Mouse (Mus musculus) ES-Bruce4 (cell line): ENCODE measurements at regions not wholly inside any gene's neighbourhood (a gene's known extent, or its start where the extent isn't known, plus 50 kb on each side); places are given as distances from the start of the nearest gene placed in this dataset.

Experiments used
- H3K27ac ChIP-seq: 2 replicates; pipeline ENCODE4 v1.5.1; 2012; ENCODE audit warnings: low read length, inconsistent platforms; ENCODE audit not compliant: insufficient read depth
- H3K27me3 ChIP-seq: 2 replicates; pipeline ENCODE4 v1.6.1; 2012; ENCODE audit warnings: mild to moderate bottlenecking, low read length, inconsistent platforms; ENCODE audit not compliant: control insufficient read depth, poor library complexity, insufficient read depth, severe bottlenecking
- H3K36me3 ChIP-seq: 2 replicates; pipeline ENCODE4 v1.6.1; 2012; ENCODE audit warnings: inconsistent platforms, mild to moderate bottlenecking, low read length, moderate library complexity; ENCODE audit not compliant: control insufficient read depth, poor library complexity, insufficient read depth, severe bottlenecking
- H3K4me1 ChIP-seq: one replicate; pipeline ENCODE4 v1.8.1; 2011; ENCODE audit warnings: low read length; ENCODE audit not compliant: control insufficient read depth, insufficient read depth
- H3K4me3 ChIP-seq: 2 replicates; pipeline ENCODE4 v1.5.1; 2011; ENCODE audit warnings: low read depth, mild to moderate bottlenecking, low read length
- H3K9ac ChIP-seq: 2 replicates; pipeline ENCODE4 v1.6.1; 2012; ENCODE audit warnings: low read depth, mild to moderate bottlenecking, inconsistent platforms; ENCODE audit not compliant: poor library complexity, severe bottlenecking
- H3K9me3 ChIP-seq: replicated peaks from 2 replicates; pipeline ENCODE4 v1.6.1; 2012; ENCODE audit warnings: mild to moderate bottlenecking, low read length, inconsistent platforms; ENCODE audit not compliant: control insufficient read depth, poor library complexity, insufficient read depth, severe bottlenecking
- CTCF ChIP-seq: IDR thresholded peaks from one replicate; pipeline ENCODE4 v1.8.1; 2011; ENCODE audit warnings: low read depth, low read length
- EP300 ChIP-seq: IDR thresholded peaks from 2 replicates; pipeline ENCODE4 v1.6.1; 2011; ENCODE audit warnings: low read depth, low read length; ENCODE audit not compliant: insufficient read depth
- POLR2A ChIP-seq: IDR thresholded peaks from one replicate; pipeline ENCODE4 v1.8.1; 2011; ENCODE audit warnings: low read length; ENCODE audit not compliant: insufficient read depth

DNA sequence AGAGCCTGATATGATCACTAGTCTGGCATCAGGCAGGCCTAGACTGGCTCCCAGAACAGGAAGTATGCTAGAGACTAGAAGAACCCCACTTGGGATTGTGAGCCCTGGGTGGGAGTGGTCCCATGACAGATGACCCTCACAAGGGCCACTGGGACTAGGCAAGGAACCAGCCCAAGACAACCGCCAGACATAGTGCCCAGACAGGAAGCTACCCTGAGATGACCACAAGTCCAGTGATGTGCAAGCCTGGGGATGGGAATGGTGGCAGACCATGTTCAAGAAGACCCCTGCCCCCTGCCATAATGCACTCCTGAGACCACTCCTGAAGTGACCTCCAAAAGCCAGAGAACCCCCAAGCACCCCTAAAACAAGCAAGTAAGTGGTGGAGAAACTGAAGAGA, 304.9 kb downstream of the Epm2a start:
- TF ChIP-seq POLR2A (no peak), CTCF (no peak), EP300 (no peak)
- no peaks in the 10 kb centered on the region for H3K9me3 ChIP-seq
- no peaks in the 10 kb centered on the region for H3K36me3 ChIP-seq
- H3K4me3 ChIP-seq, result no peak overlapping the region
- no peaks in the 10 kb centered on the region for H3K4me1 ChIP-seq
- no peak overlapping the region for H3K9ac ChIP-seq
- H3K27ac ChIP-seq, result no peak overlapping the region
- H3K27me3 ChIP-seq, result no peaks in the 10 kb centered on the region

- TF ChIP-seq EP300 (no peak), CTCF (no peak), POLR2A (no peak)
- H3K27me3 ChIP-seq, result no peaks in the 10 kb centered on the region
- H3K36me3 ChIP-seq, result no peaks in the 10 kb centered on the region
- no peaks in the 10 kb centered on the region for H3K9me3 ChIP-seq
- H3K27ac ChIP-seq, result no peak overlapping the region
- no peak overlapping the region for H3K9ac ChIP-seq
- H3K4me3 ChIP-seq, result no peak overlapping the region
- H3K4me1 ChIP-seq, result no peaks in the 10 kb centered on the region
Measured at GRCm38 (mm10) chr10:11660056-11660770, 317.0 kb downstream of the Epm2a start.

DNA sequence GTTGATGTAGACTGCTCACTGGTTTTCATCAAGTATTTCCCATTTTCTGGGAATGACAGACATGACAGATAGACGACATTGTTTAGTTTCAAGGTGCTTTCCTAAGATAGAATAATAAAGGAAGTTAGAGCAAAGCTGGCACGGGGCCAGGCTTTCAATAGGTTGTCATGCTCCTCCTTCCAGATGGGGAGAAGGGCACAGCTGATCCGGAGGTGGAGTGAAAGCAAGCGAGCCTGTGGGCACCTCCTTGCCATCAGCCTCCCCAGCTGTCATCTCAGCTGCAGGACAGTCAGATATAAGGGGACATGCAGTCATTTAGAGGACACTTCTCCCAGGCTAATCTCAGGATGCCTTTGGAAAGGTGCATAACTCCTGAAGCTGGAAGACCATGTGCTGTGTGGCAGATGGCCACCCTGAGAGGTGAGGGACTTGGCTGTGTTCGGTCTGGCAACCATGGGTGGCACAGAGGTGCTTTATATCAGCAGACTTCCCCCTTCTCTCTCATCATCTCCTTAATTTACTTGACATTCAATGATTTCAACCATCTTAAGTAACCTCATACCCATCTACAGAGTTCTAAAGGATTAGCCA, 318.6 kb downstream of the Epm2a start:
- TF ChIP-seq EP300 (no peak), POLR2A (no peak), CTCF (no peak)
- H3K36me3 ChIP-seq, result no peaks in the 10 kb centered on the region
- H3K4me1 ChIP-seq, result no peaks in the 10 kb centered on the region
- no peak overlapping the region for H3K27ac ChIP-seq
- H3K27me3 ChIP-seq, result no peaks in the 10 kb centered on the region
- no peak overlapping the region for H3K4me3 ChIP-seq
- H3K9me3 ChIP-seq, result no peaks in the 10 kb centered on the region
- no peak overlapping the region for H3K9ac ChIP-seq

- TF ChIP-seq EP300, result no peak
- TF ChIP-seq CTCF, result no peak
- no peak for TF ChIP-seq POLR2A
Measured at GRCm38 (mm10) chr10:11709742-11710141, 366.5 kb downstream of the Epm2a start.

GRCm38 (mm10) chr10:11724775-11725174, 381.6 kb downstream of the Epm2a start:
- H3K27ac ChIP-seq, result no peak overlapping the region
- TF ChIP-seq POLR2A (no peak), CTCF (no peak), EP300 (no peak)

More at GRCm38 (mm10) chr10:11709742-11710141, 366.5 kb downstream of the Epm2a start:
- no peaks in the 10 kb centered on the region for H3K9me3 ChIP-seq
- no peaks in the 10 kb centered on the region for H3K4me1 ChIP-seq
- no peak overlapping the region for H3K27ac ChIP-seq
- no peak overlapping the region for H3K9ac ChIP-seq
- no peaks in the 10 kb centered on the region for H3K27me3 ChIP-seq
- H3K4me3 ChIP-seq, result no peak overlapping the region
- no peaks in the 10 kb centered on the region for H3K36me3 ChIP-seq

GRCm38 (mm10) chr10:11729536-11729935, 386.3 kb downstream of the Epm2a start:
- no peaks in the 10 kb centered on the region for H3K9me3 ChIP-seq
- H3K9ac ChIP-seq, result no peak overlapping the region
- TF ChIP-seq EP300 (no peak), CTCF (no peak), POLR2A (no peak)
- no peaks in the 10 kb centered on the region for H3K27me3 ChIP-seq
- H3K27ac ChIP-seq, result no peak overlapping the region
- no peak overlapping the region for H3K4me3 ChIP-seq
- H3K36me3 ChIP-seq, result no peaks in the 10 kb centered on the region
- no peaks in the 10 kb centered on the region for H3K4me1 ChIP-seq

More at GRCm38 (mm10) chr10:11724775-11725174, 381.6 kb downstream of the Epm2a start:
- H3K36me3 ChIP-seq, result no peaks in the 10 kb centered on the region
- no peak overlapping the region for H3K4me3 ChIP-seq
- no peak overlapping the region for H3K9ac ChIP-seq
- no peaks in the 10 kb centered on the region for H3K27me3 ChIP-seq
- no peaks in the 10 kb centered on the region for H3K9me3 ChIP-seq
- no peaks in the 10 kb centered on the region for H3K4me1 ChIP-seq
